Mouse (Mus musculus) Muller cell, postnatal 12 days (primary cell): Measurements from ENCODE around the gene Actrt1.

Source experiments
- DNase-seq: peaks from one replicate; pipeline ENCODE4 v3.0.0-alpha.2; 2015; ENCODE audit errors: inconsistent ontology term

Actrt1 gene

GRCm38 (mm10) chrX:46328707-46329106 lies at the start of gene Actrt1:
Gene Actrt1, plus strand, starts transcription at chrX:46329007.
- DNase-seq = no peak

- no peak for DNase-seq
Measured at GRCm38 (mm10) chrX:46331463-46332115, 2.8 kb downstream of the Actrt1 start.
